Mouse (Mus musculus): ENCODE measurements at regions not wholly inside any gene's neighbourhood (a gene's known extent, or its start where the extent isn't known, plus 50 kb on each side); places are given as distances from the start of the nearest gene placed in this dataset.

DNA sequence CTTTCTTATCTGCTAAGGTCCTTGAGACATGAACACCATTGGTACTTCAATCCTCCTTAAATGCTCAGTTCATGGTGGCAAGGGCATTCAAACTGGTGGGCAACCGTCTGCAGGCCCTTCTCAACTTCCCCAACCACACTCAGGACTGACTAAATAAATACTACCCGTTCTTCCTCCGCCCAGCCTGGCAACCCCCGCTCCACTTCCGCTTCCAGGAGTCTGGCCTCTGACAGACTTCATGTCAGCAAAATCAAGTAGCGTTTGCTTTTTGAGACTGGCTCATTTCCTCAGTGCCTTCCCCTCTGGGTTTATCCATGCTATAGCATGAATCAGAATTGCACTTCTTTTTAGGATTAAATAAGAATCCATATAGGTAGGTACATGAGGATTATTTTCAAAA, 103.3 kb upstream of the Zfp648 start:
- TF ChIP-seq USF1 (IDR thresholded peaks at IDR 0.05; ENCODE audit: low read depth) (no peak), MAX (IDR thresholded peaks at IDR 0.05; ENCODE audit: low read depth) (no peak), POLR2A (IDR thresholded peaks at IDR 0.05; ENCODE audit: insufficient read length, low read depth) (no peak), E2F4 (IDR thresholded peaks at IDR 0.05; ENCODE audit: insufficient read depth) (no peak), TCF12 (IDR thresholded peaks at IDR 0.05; ENCODE audit: insufficient read depth, poor library complexity, severe bottlenecking) (no peak), POLR2AphosphoS2 (IDR thresholded peaks at IDR 0.05; ENCODE audit: insufficient read length, low read depth) (no peak), TCF3 (IDR thresholded peaks at IDR 0.05; ENCODE audit: insufficient read length, low read depth) (no peak), MYOD1 (IDR thresholded peaks at IDR 0.05; ENCODE audit: control insufficient read depth in 1 of 3, insufficient read length in 2 of 3, low read depth in 2 of 3) (no peak), MYOG (IDR thresholded peaks at IDR 0.05; ENCODE audit: control insufficient read depth in 1 of 3, insufficient read depth in 1 of 3, insufficient read length in 2 of 3, low read depth in 2 of 3) (no peak), REST (IDR thresholded peaks at IDR 0.05; ENCODE audit: insufficient read depth, insufficient read length) (no peak), SRF (IDR thresholded peaks at IDR 0.05; ENCODE audit: control insufficient read depth, insufficient read length, low read depth) (no peak), CEBPB (IDR thresholded peaks at IDR 0.05; ENCODE audit: insufficient read depth, poor library complexity, severe bottlenecking) (no peak)

Measured in myocyte (in vitro differentiated cells).